Mouse (Mus musculus) embryo, embryonic 10.5 days (tissue): ENCODE measurements at regions not wholly inside any gene's neighbourhood (a gene's known extent, or its start where the extent isn't known, plus 50 kb on each side); places are given as distances from the start of the nearest gene placed in this dataset.

ENCODE experiments used
- DNase-seq: peaks from one replicate; pipeline ENCODE4 v3.0.0-alpha.2; 2015; ENCODE audit warnings: low spot score

- DNase-seq, result peak; percentile 60
Observed at GRCm38 (mm10) chr12:118659240-118660120, 186.6 kb upstream of the Sp8 start.

GRCm38 (mm10) chr12:118650483-118651160 is 195.5 kb upstream of the Sp8 start:
- peak; percentile 87 for DNase-seq

- no peak for DNase-seq
Observed at GRCm38 (mm10) chr12:118649323-118649973, 196.7 kb upstream of the Sp8 start.

GRCm38 (mm10) chr12:118648673-118649072 is 197.5 kb upstream of the Sp8 start:
- no peak for DNase-seq

GRCm38 (mm10) chr12:118647270-118648042 is 198.7 kb upstream of the Sp8 start:
- no peak for DNase-seq

GRCm38 (mm10) chr12:118640925-118641324 is 205.2 kb upstream of the Sp8 start:
- DNase-seq, result no peak

GRCm38 (mm10) chr12:118637214-118637613 is 208.9 kb upstream of the Sp8 start:
- no peak for DNase-seq

- no peak for DNase-seq
Observed at GRCm38 (mm10) chr12:118635456-118635855, 210.7 kb upstream of the Sp8 start.

- DNase-seq, result no peak
Observed at GRCm38 (mm10) chr12:118630373-118630772, 215.8 kb upstream of the Sp8 start.

- no peak for DNase-seq
Observed at GRCm38 (mm10) chr12:118621697-118622485, 224.2 kb upstream of the Sp8 start.

GRCm38 (mm10) chr12:118620847-118621636 is 225.1 kb upstream of the Sp8 start:
- peak; percentile 8 for DNase-seq

- DNase-seq, result peak; percentile 50
Observed at GRCm38 (mm10) chr12:118597015-118597414, 249.1 kb upstream of the Sp8 start.

GRCm38 (mm10) chr12:118594781-118595574 is 251.2 kb upstream of the Sp8 start:
- DNase-seq, result peak; percentile 14

GRCm38 (mm10) chr12:118583829-118584628 is 262.1 kb upstream of the Sp8 start:
- no peak for DNase-seq

- DNase-seq, result no peak
Observed at GRCm38 (mm10) chr12:118569811-118570210, 268.6 kb upstream of the Sp4 start.

- no peak for DNase-seq
Observed at GRCm38 (mm10) chr12:118566681-118567080, 265.4 kb upstream of the Sp4 start.

GRCm38 (mm10) chr12:118564394-118565112 is 263.3 kb upstream of the Sp4 start:
- no peak for DNase-seq

GRCm38 (mm10) chr12:118562226-118562625 is 261.0 kb upstream of the Sp4 start:
- DNase-seq, result no peak
